Mouse (Mus musculus) spleen, adult 18-20 months (tissue): ENCODE results near the gene Mex3d.

ENCODE experiments used
- DNase-seq, 2 experiments: peaks; one replicate each; pipeline ENCODE4 v3.0.0; 2022; ENCODE audit warnings: mixed read lengths in 2 of 2

Mex3d gene

GRCm38 (mm10) chr10:80385811-80386734 lies 1.4 kb downstream of the Mex3d start:
- DNase-seq, result no peak

- DNase-seq, result no peak
Measured at GRCm38 (mm10) chr10:80385310-80385709, 2.1 kb downstream of the Mex3d start.

- DNase-seq, result no peak
Measured at GRCm38 (mm10) chr10:80384709-80385108, 2.8 kb downstream of the Mex3d start.

- no peak for DNase-seq
Measured at GRCm38 (mm10) chr10:80384115-80384639, 3.3 kb downstream of the Mex3d start.

- no peak for DNase-seq
Measured at GRCm38 (mm10) chr10:80383431-80383830, 4.0 kb downstream of the Mex3d start.

GRCm38 (mm10) chr10:80382641-80383365 lies 4.7 kb downstream of the Mex3d start:
- DNase-seq, result no peak

GRCm38 (mm10) chr10:80377716-80378115 lies 9.7 kb downstream of the Mex3d start:
- DNase-seq, result no peak

- DNase-seq, result peak; percentile 77 to 88
Measured at GRCm38 (mm10) chr10:80376160-80376559, 11.3 kb downstream of the Mex3d start.

- peak; percentile 52 to 73 for DNase-seq
Measured at GRCm38 (mm10) chr10:80374063-80374462, 13.4 kb downstream of the Mex3d start.

- DNase-seq, result no peak
Measured at GRCm38 (mm10) chr10:80372706-80373105, 14.8 kb downstream of the Mex3d start.

GRCm38 (mm10) chr10:80371983-80372382 lies 15.5 kb downstream of the Mex3d start:
- no peak for DNase-seq

GRCm38 (mm10) chr10:80371411-80371966 lies 16.0 kb downstream of the Mex3d start:
- DNase-seq, result peak; percentile 54 to 73

GRCm38 (mm10) chr10:80369995-80370747 lies 17.3 kb downstream of the Mex3d start:
- peak in 1 of 2 experiments; percentile 37 for DNase-seq

GRCm38 (mm10) chr10:80368392-80368791 lies 19.1 kb downstream of the Mex3d start:
- no peak for DNase-seq

GRCm38 (mm10) chr10:80367954-80368353 lies 19.5 kb downstream of the Mex3d start:
- no peak for DNase-seq

- no peak for DNase-seq
Measured at GRCm38 (mm10) chr10:80365736-80366135, 21.7 kb downstream of the Mex3d start.

- DNase-seq, result no peak
Measured at GRCm38 (mm10) chr10:80363734-80364133, 23.7 kb downstream of the Mex3d start.

GRCm38 (mm10) chr10:80357994-80358639 lies 29.3 kb downstream of the Mex3d start:
- no peak for DNase-seq

GRCm38 (mm10) chr10:80357336-80357735 lies 30.1 kb downstream of the Mex3d start:
- no peak for DNase-seq

GRCm38 (mm10) chr10:80356737-80357136 lies 30.7 kb downstream of the Mex3d start:
- no peak for DNase-seq

- no peak for DNase-seq
Measured at GRCm38 (mm10) chr10:80356001-80356682, 31.3 kb downstream of the Mex3d start, which contains the start of gene Plk5. Gene Plk5 (plus strand): TSS chr10:80356459.
